21 mouse cellular contexts compared by ENCODE assay signal in genomic region chr11:33008611-33009010, GRCm38 (mm10).
"Had no signal": no experiment of that assay in that cellular context is flagged by ENCODE, and none has a peak within 500 bp of the region (broad histone marks: within the 10 kb centered on the region; RNA-seq: fewer than 3 reads in every experiment).

No protein-coding gene starts in this region.

- DNase-seq: forebrain, postnatal 0 days; heart, postnatal 14 days; heart, postnatal 4 days; kidney, adult 18-20 months; kidney, adult 8-10 months; kidney, postnatal 10 days; kidney, postnatal 25 days; kidney, postnatal 4 days had no signal

- H3K27ac ChIP-seq: heart, adult 2 months; heart, embryonic 13.5 days; heart, embryonic 15.5 days; hindbrain, embryonic 10.5 days; hindbrain, embryonic 12.5 days; hindbrain, embryonic 14.5 days; intestine, embryonic 15.5 days; layer of hippocampus, adult 2 months; left cerebral cortex, adult 2 months; limb, embryonic 13.5 days; limb, embryonic 15.5 days; liver, embryonic 12.5 days; liver, embryonic 14.5 days had no signal

- H3K27me3 ChIP-seq: heart, embryonic 13.5 days; heart, embryonic 15.5 days; hindbrain, embryonic 12.5 days; intestine, embryonic 15.5 days; limb, embryonic 13.5 days; limb, embryonic 15.5 days had no signal

- H3K36me3 ChIP-seq: heart, embryonic 13.5 days; heart, embryonic 15.5 days; hindbrain, embryonic 10.5 days; hindbrain, embryonic 12.5 days; intestine, embryonic 15.5 days; limb, embryonic 13.5 days; limb, embryonic 15.5 days; liver, embryonic 12.5 days had no signal

- H3K9me3 ChIP-seq: heart, embryonic 13.5 days; heart, embryonic 15.5 days; hindbrain, embryonic 10.5 days; hindbrain, embryonic 12.5 days; intestine, embryonic 15.5 days; limb, embryonic 13.5 days; limb, embryonic 15.5 days; liver, embryonic 12.5 days had no signal

- H3K4me3 ChIP-seq: heart, adult 2 months; heart, embryonic 13.5 days; heart, embryonic 15.5 days; hindbrain, embryonic 10.5 days; hindbrain, embryonic 12.5 days; intestine, embryonic 15.5 days; layer of hippocampus, adult 2 months; left cerebral cortex, adult 2 months; limb, embryonic 13.5 days; limb, embryonic 15.5 days; liver, embryonic 12.5 days had no signal

- H3K4me1 ChIP-seq: intestine, embryonic 15.5 days; liver, embryonic 12.5 days had no signal
